Comparison of ENCODE assay signal across 13 mouse cellular contexts in the genomic region with DNA sequence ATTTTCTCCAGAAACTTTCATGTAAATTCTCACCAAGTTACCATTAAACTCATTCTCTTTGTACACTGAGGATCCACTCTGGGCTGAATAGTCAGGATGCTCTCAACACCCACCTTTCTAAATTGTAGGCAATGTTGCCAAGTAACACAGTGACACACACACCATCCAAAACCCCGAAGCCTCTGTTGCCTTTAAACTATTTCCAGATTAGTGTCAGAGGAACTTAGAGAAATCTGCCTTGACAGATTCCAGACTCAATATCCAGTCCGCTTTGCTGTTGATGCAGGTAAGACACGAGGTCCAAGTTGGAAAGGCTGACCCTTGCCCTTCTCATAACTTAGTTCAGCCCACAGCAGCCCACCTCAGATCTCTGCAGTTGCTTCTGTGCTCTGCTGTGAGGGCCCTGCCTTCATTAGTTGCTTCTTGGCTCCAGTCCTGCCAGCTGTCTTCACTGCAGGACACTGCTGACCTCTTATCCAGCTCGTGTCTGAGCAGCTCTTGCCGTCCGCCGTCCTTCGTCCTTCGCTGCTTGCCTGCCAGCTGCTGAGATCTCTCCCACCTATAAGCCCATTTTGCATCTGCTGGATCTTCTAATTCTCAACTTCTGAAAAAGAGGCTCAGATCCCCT.
A peak's percentile ranks its signal among the peaks of the same experiment; 100 is the strongest.
DNase-seq lines count a peak whose midpoint lies in the region; ATAC-seq and TF ChIP-seq lines count a peak whose summit lies in the region.
"Had no signal": no experiment of that assay in that cellular context is flagged by ENCODE, and none has a peak within 500 bp of the region (broad histone marks: within the 10 kb centered on the region; RNA-seq: fewer than 3 reads in every experiment).

No protein-coding gene starts in this region.

- no peak overlapping the region for H3K27ac ChIP-seq in hindbrain, embryonic 16.5 days (ENCODE audit: low read depth, low read length)
- no peak overlapping the region for H3K27ac ChIP-seq in hindbrain, embryonic 14.5 days
- H3K27ac ChIP-seq in thymus, adult 2 months (ENCODE audit: control insufficient read depth, insufficient read depth, low read length) = no peak overlapping the region
- H3K27ac ChIP-seq in liver, postnatal 0 days (ENCODE audit: low read depth) = no peak overlapping the region
- H3K27ac ChIP-seq: limb, embryonic 13.5 days; midbrain, embryonic 12.5 days had no signal

- TF ChIP-seq POLR2A in thymus, adult 2 months (IDR thresholded peaks at IDR 0.05; ENCODE audit: control insufficient read depth, extremely low read depth, insufficient read depth, low read length, poor library complexity) = no peak

- no peak overlapping the region for H3K4me3 ChIP-seq in hindbrain, embryonic 16.5 days (ENCODE audit: low read length)
- no peak overlapping the region for H3K4me3 ChIP-seq in hindbrain, embryonic 14.5 days (replicated peaks; ENCODE audit: low read length)
- H3K4me3 ChIP-seq in thymus, adult 2 months (ENCODE audit: control insufficient read depth, insufficient read depth, low read length) = no peak overlapping the region
- H3K4me3 ChIP-seq in liver, postnatal 0 days (ENCODE audit: low read depth, low read length) = no peak overlapping the region
- H3K4me3 ChIP-seq: limb, embryonic 13.5 days; midbrain, embryonic 12.5 days had no signal

- WGBS in hindbrain, embryonic 16.5 days = 52% methylated on average over 9 of the region's 9 CpGs
- WGBS in hindbrain, embryonic 14.5 days = 50% methylated on average over 9 of the region's 9 CpGs
- 90% methylated on average over 9 of the region's 9 CpGs for WGBS in thymus, adult 2 months
- 76% methylated on average over 9 of the region's 9 CpGs for WGBS in liver, postnatal 0 days (ENCODE audit: insufficient replicate concordance)

- H3K9ac ChIP-seq in hindbrain, embryonic 16.5 days (ENCODE audit: low read depth, low read length) = no peak overlapping the region
- H3K9ac ChIP-seq in hindbrain, embryonic 14.5 days = no peak overlapping the region
- no peak overlapping the region for H3K9ac ChIP-seq in liver, postnatal 0 days (replicated peaks)
- H3K9ac ChIP-seq: limb, embryonic 13.5 days; midbrain, embryonic 12.5 days had no signal

- intact Hi-C loops in heart, postnatal 36 days (cut with DNase I) = no loop called here

- TF ChIP-seq EP300 in liver, postnatal 0 days (IDR thresholded peaks at IDR 0.05; ENCODE audit: low read depth) = no peak

- H3K4me2 ChIP-seq in hindbrain, embryonic 16.5 days (ENCODE audit: low read length) = no peak overlapping the region
- H3K4me2 ChIP-seq in hindbrain, embryonic 14.5 days (replicated peaks) = no peak overlapping the region
- no peak overlapping the region for H3K4me2 ChIP-seq in liver, postnatal 0 days (ENCODE audit: low read depth, low read length)
- H3K4me2 ChIP-seq: limb, embryonic 13.5 days; midbrain, embryonic 12.5 days had no signal

- no peaks in the 10 kb centered on the region for H3K4me1 ChIP-seq in hindbrain, embryonic 16.5 days (ENCODE audit: control insufficient read depth, insufficient read depth, low read depth, low read length)
- H3K4me1 ChIP-seq in hindbrain, embryonic 14.5 days (replicated peaks; ENCODE audit: control insufficient read depth, insufficient read depth, low read length) = no peaks in the 10 kb centered on the region
- H3K4me1 ChIP-seq in thymus, adult 2 months (replicated peaks; ENCODE audit: control insufficient read depth, insufficient read depth, low read length) = no peaks in the 10 kb centered on the region
- no peaks in the 10 kb centered on the region for H3K4me1 ChIP-seq in liver, postnatal 0 days (ENCODE audit: insufficient read depth)
- H3K4me1 ChIP-seq: midbrain, embryonic 12.5 days had no signal

- no peaks in the 10 kb centered on the region for H3K27me3 ChIP-seq in hindbrain, embryonic 16.5 days (replicated peaks; ENCODE audit: control insufficient read depth, insufficient read depth, low read length)
- no peaks in the 10 kb centered on the region for H3K27me3 ChIP-seq in hindbrain, embryonic 14.5 days (ENCODE audit: control insufficient read depth, insufficient read depth, low read length)
- no peaks in the 10 kb centered on the region for H3K27me3 ChIP-seq in thymus, adult 2 months (ENCODE audit: control insufficient read depth, insufficient read depth, low read length)
- H3K27me3 ChIP-seq in liver, postnatal 0 days (ENCODE audit: insufficient read depth, low read length) = no peaks in the 10 kb centered on the region
- H3K27me3 ChIP-seq: limb, embryonic 13.5 days; midbrain, embryonic 12.5 days had no signal

- TF ChIP-seq CTCF in thymus, adult 2 months (IDR thresholded peaks at IDR 0.05; ENCODE audit: borderline replicate concordance, control insufficient read depth, extremely low read depth, insufficient read depth, low read length, poor library complexity) = no peak
- no peak for TF ChIP-seq CTCF in liver, postnatal 0 days (IDR thresholded peaks at IDR 0.05; ENCODE audit: low read depth)

- H3K36me3 ChIP-seq in hindbrain, embryonic 16.5 days (ENCODE audit: control insufficient read depth, insufficient read depth, low read length) = no peaks in the 10 kb centered on the region
- H3K36me3 ChIP-seq in hindbrain, embryonic 14.5 days (replicated peaks; ENCODE audit: control insufficient read depth, insufficient read depth) = no peaks in the 10 kb centered on the region
- H3K36me3 ChIP-seq in thymus, adult 2 months (ENCODE audit: control insufficient read depth, insufficient read depth, low read length) = no peaks in the 10 kb centered on the region
- no peaks in the 10 kb centered on the region for H3K36me3 ChIP-seq in liver, postnatal 0 days (replicated peaks; ENCODE audit: insufficient read depth, low read length)
- H3K36me3 ChIP-seq: limb, embryonic 13.5 days; midbrain, embryonic 12.5 days had no signal

- H3K9me3 ChIP-seq in hindbrain, embryonic 16.5 days (ENCODE audit: control insufficient read depth, low read length) = no peaks in the 10 kb centered on the region
- H3K9me3 ChIP-seq in hindbrain, embryonic 14.5 days (ENCODE audit: control insufficient read depth, low read length) = no peaks in the 10 kb centered on the region
- H3K9me3 ChIP-seq in liver, postnatal 0 days (ENCODE audit: low read length) = no peaks in the 10 kb centered on the region
- H3K9me3 ChIP-seq: limb, embryonic 13.5 days; midbrain, embryonic 12.5 days had no signal

- ATAC-seq in hindbrain, embryonic 16.5 days = peak; percentile 48; the same call in 1 of the 2 replicates
- no peak for ATAC-seq in hindbrain, embryonic 14.5 days (ENCODE audit: low FRiP score)
- ATAC-seq in liver, postnatal 0 days = no peak
- ATAC-seq: activated CD4-positive, CD25-positive, alpha-beta regulatory T cell, adult 4 months had no signal

- DNase-seq in hindbrain, embryonic 14.5 days (ENCODE audit: low spot score) = no peak
- DNase-seq in adrenal gland, postnatal 25 days = peak; percentile 5
- peak; percentile 8 for DNase-seq in forelimb bud, embryonic 11.5 days (ENCODE audit: low read depth, low spot score)
- peak; percentile 13 to 22 for DNase-seq in heart, postnatal 36 days
- no peak for DNase-seq in thymus, postnatal 25 days
- DNase-seq in thymus, adult 2 months = no peak
- no peak for DNase-seq in liver, postnatal 0 days
- DNase-seq: cerebellum, postnatal 25 days; thymus, adult 18-20 months had no signal

Comparison
In these comparisons a context has a peak if more than half of its experiments do, and no peak if none do; other contexts are left out.
1. DNase-seq: peak in adrenal gland, postnatal 25 days (single experiment), forelimb bud, embryonic 11.5 days (single experiment) and heart, postnatal 36 days (2 of 2); none in hindbrain, embryonic 14.5 days (single experiment), thymus, postnatal 25 days (single experiment), thymus, adult 2 months (single experiment) and liver, postnatal 0 days (single experiment).